Mouse (Mus musculus) embryonic stem cell, embryonic (primary cell): ENCODE data around the gene Olfr30.
"Not testable (repeated sequence)": the region's sequence is repeated elsewhere in the genome, so short reads cannot be mapped to it uniquely, and the experiment has no call there.

ENCODE experiments used
- CTCF ChIA-PET, 4 experiments: fragments of 300-600 bp in 2 of 4; fragments of 350-600 bp in 2 of 4; sonication (Branson Sonifier 250); formaldehyde crosslinking; loops; one replicate each; lab custom pipeline; 2022; ENCODE audit warnings: inconsistent platforms in 2 of 4; lab: Charles Lee
- POLR2A ChIA-PET, 4 experiments: fragments of 300-600 bp in 2 of 4; fragments of 350-600 bp in 2 of 4; sonication (Branson Sonifier 250); formaldehyde crosslinking; loops; one replicate each; lab custom pipeline; 2022; ENCODE audit warnings: antibody characterized with exemption in 4 of 4, inconsistent platforms in 1 of 4; lab: Charles Lee

Olfr30 gene

GRCm38 (mm10) chr11:58462170-58462569 lies at the start of gene Olfr30:
Gene Olfr30, minus strand, starts transcription at chr11:58462270.
- ChIA-PET CTCF (interaction anchor here in 2 of 4 experiments (0.8 to 0.9 kb wide), 2 partner anchors 60 to 350 kb away, joined by 3 read pairs; no protein-coding TSS in a partner anchor), POLR2A (no interaction called here)

- CTCF ChIA-PET, result not testable (repeated sequence)
- POLR2A ChIA-PET, result interaction anchor here in 1 of 4 experiments (0.6 kb wide), 1 partner anchor 339 kb away, joined by 3 read pairs; no protein-coding TSS in a partner anchor
Measured at GRCm38 (mm10) chr11:58509058-58509457, 47.0 kb upstream of the Olfr30 start.

- POLR2A ChIA-PET, CTCF ChIA-PET: not testable (repeated sequence)
Measured at GRCm38 (mm10) chr11:58502472-58502871, 40.4 kb upstream of the Olfr30 start, which contains the start of gene Olfr331. Gene Olfr331, minus strand, starts transcription at chr11:58502572.

- CTCF ChIA-PET, result interaction anchor here in 1 of 4 experiments (1.0 to 1.2 kb wide), 2 partner anchors 97 to 147 kb away, joined by 3 read pairs; no protein-coding TSS in a partner anchor
- POLR2A ChIA-PET, result no interaction called here
Measured at GRCm38 (mm10) chr11:58499290-58499689, 37.2 kb upstream of the Olfr30 start.

- ChIA-PET CTCF (interaction anchor here in 1 of 4 experiments (1.0 to 1.2 kb wide), 2 partner anchors 97 to 146 kb away, joined by 3 read pairs; no protein-coding TSS in a partner anchor), POLR2A (interaction anchor here in 1 of 4 experiments (0.7 kb wide), 1 partner anchor 431 kb away, joined by 3 read pairs; no protein-coding TSS in a partner anchor)
Measured at GRCm38 (mm10) chr11:58498761-58499160, 36.7 kb upstream of the Olfr30 start.

- POLR2A ChIA-PET, result no interaction called here
- CTCF ChIA-PET, result no interaction called here
Measured at GRCm38 (mm10) chr11:58492455-58492854, 30.4 kb upstream of the Olfr30 start, which contains the start of gene Olfr332. Gene Olfr332, minus strand, starts transcription at chr11:58492555.

- CTCF ChIA-PET, result no interaction called here
- POLR2A ChIA-PET, result no interaction called here
Measured at GRCm38 (mm10) chr11:58453592-58453991, 8.5 kb downstream of the Olfr30 start.

GRCm38 (mm10) chr11:58452759-58453158 lies 9.3 kb downstream of the Olfr30 start, which contains the start of gene Lypd9:
Gene Lypd9, minus strand, starts transcription at chr11:58452923.
- ChIA-PET POLR2A (no interaction called here), CTCF (interaction anchor here in 1 of 4 experiments (0.7 kb wide), 1 partner anchor 416 kb away, joined by 5 read pairs; no protein-coding TSS in a partner anchor)

- ChIA-PET POLR2A (no interaction called here), CTCF (interaction anchor here in 3 of 4 experiments (0.5 to 1.1 kb wide), 4 partner anchors 36 to 469 kb away, joined by 3 to 6 read pairs (median 3); partner anchors contain the start of gene Olfr324 (in 1 of the 3))
Measured at GRCm38 (mm10) chr11:58437866-58438265, 24.2 kb downstream of the Olfr30 start.

- ChIA-PET POLR2A (no interaction called here), CTCF (no interaction called here)
Measured at GRCm38 (mm10) chr11:58432259-58432658, 29.8 kb downstream of the Olfr30 start, which contains the start of gene Gm12253. Gene Gm12253, plus strand, starts transcription at chr11:58432559.

GRCm38 (mm10) chr11:58420815-58421214 lies 41.3 kb downstream of the Olfr30 start, which contains the start of gene 1810065E05Rik:
Gene 1810065E05Rik, plus strand, starts transcription at chr11:58421111.
- ChIA-PET POLR2A (no interaction called here), CTCF (interaction anchor here in 1 of 4 experiments (0.6 kb wide), 1 partner anchor 224 kb away, joined by 3 read pairs; no protein-coding TSS in a partner anchor)

- CTCF ChIA-PET, result no interaction called here
Measured at GRCm38 (mm10) chr11:58418336-58418735, 43.7 kb downstream of the Olfr30 start.

GRCm38 (mm10) chr11:58408066-58408465 lies 54.0 kb downstream of the Olfr30 start:
- POLR2A ChIA-PET, result no interaction called here
- CTCF ChIA-PET, result interaction anchor here in 1 of 4 experiments (0.8 kb wide), 1 partner anchor 55 kb away, joined by 3 read pairs; no protein-coding TSS in a partner anchor

More at GRCm38 (mm10) chr11:58418336-58418735, 43.7 kb downstream of the Olfr30 start:
- POLR2A ChIA-PET, result no interaction called here
